Mouse (Mus musculus): ENCODE data around the gene Cnp.
A peak's percentile ranks its signal among the peaks of the same experiment; 100 is the strongest.

Cnp gene

GRCm38 (mm10) chr11:100625754-100626700 is 51.3 kb downstream of the Cnp start:
- DNase-seq = no peak

GRCm38 (mm10) chr11:100626701-100627195 is 52.0 kb downstream of the Cnp start:
- DNase-seq = peak; percentile 87

DNA sequence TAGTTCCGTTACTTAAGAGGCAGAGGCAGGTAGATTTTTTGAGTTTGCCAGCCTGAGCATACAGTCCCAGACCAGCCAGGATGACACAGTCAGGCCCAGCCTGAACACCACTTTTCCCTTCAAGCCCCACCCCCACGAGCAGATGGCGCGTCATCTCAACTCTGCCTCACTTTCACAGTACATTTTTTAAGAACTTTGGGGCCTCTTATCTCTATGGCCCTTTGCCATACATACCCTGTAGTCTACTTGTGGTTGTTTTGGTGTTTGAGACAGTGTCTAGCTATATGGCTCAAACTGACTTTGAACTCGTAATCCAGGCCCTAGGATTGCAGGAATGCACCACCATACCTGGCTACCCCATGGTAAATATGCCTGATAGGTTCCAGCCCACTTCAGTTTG is 53.4 kb downstream of the Cnp start:
- DNase-seq = no peak

DNA sequence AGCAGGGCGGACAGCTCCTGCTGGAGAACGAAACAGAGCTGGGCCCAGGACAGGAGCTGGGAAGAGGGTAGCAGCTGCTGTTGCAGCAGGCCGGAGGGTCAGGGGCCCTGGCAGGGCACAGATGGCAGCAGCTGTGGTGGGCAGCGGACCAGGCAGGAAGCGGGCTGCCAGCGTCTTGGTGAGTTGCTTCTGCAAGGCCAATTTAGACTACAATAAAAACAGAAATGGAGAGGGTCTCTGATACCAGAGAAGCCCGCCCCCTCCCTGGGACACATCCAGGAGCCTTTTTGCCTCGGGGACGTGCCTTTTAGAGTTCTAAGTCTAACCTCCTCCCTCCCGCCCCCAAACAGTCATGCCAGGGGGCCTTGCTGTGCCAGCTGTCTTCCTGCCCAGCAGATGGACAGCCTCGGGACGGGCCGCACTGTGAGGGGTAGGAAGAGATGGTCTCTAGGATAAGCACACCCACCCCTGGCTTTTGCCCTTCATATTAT is 54.2 kb downstream of the Cnp start:
- no peak for DNase-seq

- DNase-seq = no peak
These were observed 59.8 kb downstream of the Cnp start for GRCm38 (mm10) chr11:100634530-100634929.

- no peak for DNase-seq
These were observed 65.6 kb downstream of the Cnp start for GRCm38 (mm10) chr11:100640159-100640906.

Measured in kidney, adult 9 months (tissue).